ENCODE assay signal across 7 mouse cellular contexts in genomic region chr5:138084996-138085395, GRCm38 (mm10). TPM values are rescaled to one million over a fixed set of nuclear protein-coding genes. Genes with fewer than 3 reads are reported as not detected.
DNase-seq lines count a peak whose midpoint lies in the region; ATAC-seq lines count a peak whose summit lies in the region.

Zkscan1 (plus strand) TSS chr5:138085084.

- no peaks in the 10 kb centered on the region for H3K36me3 ChIP-seq in intestine, embryonic 15.5 days
- H3K36me3 ChIP-seq in midbrain, embryonic 10.5 days, result peaks cover 27% of the 10 kb centered on the region

- no peaks in the 10 kb centered on the region for H3K9me3 ChIP-seq in intestine, embryonic 15.5 days
- no peaks in the 10 kb centered on the region for H3K9me3 ChIP-seq in midbrain, embryonic 10.5 days (replicated peaks)

- peak within 1 kb of the TSS; percentile 98 for H3K4me3 ChIP-seq in intestine, embryonic 15.5 days (replicated peaks)
- peak within 1 kb of the TSS; percentile 84 for H3K4me3 ChIP-seq in midbrain, embryonic 10.5 days

- no peaks in the 10 kb centered on the region for H3K4me1 ChIP-seq in intestine, embryonic 15.5 days (replicated peaks)
- H3K4me1 ChIP-seq in midbrain, embryonic 10.5 days, result peaks cover 14% of the 10 kb centered on the region

- peak; percentile 91 for ATAC-seq in intestine, embryonic 15.5 days

- intact Hi-C loops in gastrocnemius, postnatal 36 days (cut with DNase I), result loop anchor here (5.0 kb wide), 1 partner anchor 67 kb away; no protein-coding TSS in a partner anchor
- intact Hi-C loops in left cerebral cortex, postnatal 25 days (cut with DNase I), result loop anchor here (2.0 kb wide), 1 partner anchor 70 kb away; the partner anchor contains the start of gene Zfp113

- no peaks in the 10 kb centered on the region for H3K27me3 ChIP-seq in intestine, embryonic 15.5 days (replicated peaks)
- no peaks in the 10 kb centered on the region for H3K27me3 ChIP-seq in midbrain, embryonic 10.5 days (ENCODE audit: low read depth, poor library complexity, severe bottlenecking)

- peak within 1 kb of the TSS; percentile 94 for H3K27ac ChIP-seq in intestine, embryonic 15.5 days
- H3K27ac ChIP-seq in midbrain, embryonic 10.5 days (replicated peaks), result peak within 1 kb of the TSS; percentile 98

- peak within 1 kb of the TSS; percentile 97 for H3K9ac ChIP-seq in intestine, embryonic 15.5 days

- peak within 1 kb of the TSS; percentile 60 for H3K4me2 ChIP-seq in intestine, embryonic 15.5 days (replicated peaks)

- peak; percentile 89 for DNase-seq in adrenal gland, adult 2 months
- peak; percentile 82 for DNase-seq in embryo, embryonic 11.5 days (ENCODE audit: low read depth, low spot score)
- DNase-seq in gastrocnemius, postnatal 36 days, result peak; percentile 52 to 57
- DNase-seq in left cerebral cortex, postnatal 25 days (ENCODE audit: low spot score in 2 of 2), result peak; percentile 85 to 91
- peak; percentile 89 for DNase-seq in midbrain, embryonic 10.5 days (ENCODE audit: low spot score)
- DNase-seq in right cerebral cortex, postnatal 4 days, result peak; percentile 66

- under 1% methylated on average over 27 of the region's 27 CpGs for WGBS in intestine, embryonic 15.5 days
- 0% methylated on average over 27 of the region's 27 CpGs for WGBS in midbrain, embryonic 10.5 days

RNA-seq across cellular contexts. Expression of gene Zkscan1, which starts in this region (rescaled TPM):
- 10 to 100 TPM; 33.9 to 40.2 TPM for total RNA-seq in adrenal gland, adult 2 months (2021)
- polyA plus RNA-seq in adrenal gland, adult 2 months (2012; rRNA removed), result 2.7 and 3.4 TPM in 2 replicates
- total RNA-seq in gastrocnemius, postnatal 36 days (2021), result 10 to 100 TPM in 1 of 2 experiments, 1 to 10 TPM in 1; 7.0 to 10.2 TPM
- polyA plus RNA-seq in intestine, embryonic 15.5 days (2015; fragmentation: Nextera tagmentation; extraction: Ambion mirVana), result 13.7 and 15.0 TPM in 2 replicates
- total RNA-seq in left cerebral cortex, postnatal 25 days (2021), result 10 to 100 TPM; 39.4 to 40.5 TPM
- 23.1 and 31.1 TPM in 2 replicates for polyA plus RNA-seq in midbrain, embryonic 10.5 days (2016; fragmentation: Nextera tagmentation; extraction: Ambion mirVana)

Comparison
In these comparisons a context has a peak if more than half of its experiments do, and no peak if none do; other contexts are left out.
1. Peak in every context shown above with its lines: DNase-seq, ATAC-seq, H3K4me3 ChIP-seq and H3K27ac ChIP-seq.